8 mouse cellular contexts compared by ENCODE assay signal in genomic region chr3:108781238-108781883, GRCm38 (mm10). TPM values are rescaled to one million over a fixed set of nuclear protein-coding genes. Genes with fewer than 3 reads are reported as not detected.
DNase-seq lines count a peak whose midpoint lies in the region; ATAC-seq and TF ChIP-seq lines count a peak whose summit lies in the region.

No protein-coding gene starts in this region.

- no peak overlapping the region for H3K27ac ChIP-seq in liver, adult 2 months (replicated peaks; ENCODE audit: insufficient read depth, low read depth, low read length)
- H3K27ac ChIP-seq in liver, embryonic 12.5 days = no peak overlapping the region
- peak overlapping the region; percentile 76 for H3K27ac ChIP-seq in heart, embryonic 16.5 days (ENCODE audit: low read length)
- H3K27ac ChIP-seq in limb, embryonic 12.5 days = peak overlapping the region; percentile 41
- H3K27ac ChIP-seq in stomach, embryonic 15.5 days = peak overlapping the region; percentile 57
- H3K27ac ChIP-seq in neural tube, embryonic 15.5 days (replicated peaks) = no peak overlapping the region

- WGBS in liver, adult 2 months = 75% methylated on average over 10 of the region's 10 CpGs
- 61% methylated on average over 10 of the region's 10 CpGs for WGBS in liver, embryonic 12.5 days (ENCODE audit: insufficient replicate concordance)
- 54% methylated on average over 10 of the region's 10 CpGs for WGBS in heart, embryonic 16.5 days
- WGBS in limb, embryonic 12.5 days = 44% methylated on average over 10 of the region's 10 CpGs
- 66% methylated on average over 10 of the region's 10 CpGs for WGBS in stomach, embryonic 15.5 days
- 68% methylated on average over 10 of the region's 10 CpGs for WGBS in neural tube, embryonic 15.5 days

- no peak overlapping the region for H3K4me2 ChIP-seq in liver, embryonic 12.5 days
- H3K4me2 ChIP-seq in heart, embryonic 16.5 days (ENCODE audit: low read depth, low read length) = no peak overlapping the region
- peak overlapping the region; percentile 10; the same call in 1 of the 2 replicates for H3K4me2 ChIP-seq in limb, embryonic 12.5 days
- no peak overlapping the region for H3K4me2 ChIP-seq in stomach, embryonic 15.5 days
- H3K4me2 ChIP-seq in neural tube, embryonic 15.5 days = no peak overlapping the region

- H3K9me3 ChIP-seq in liver, embryonic 12.5 days (replicated peaks) = no peaks in the 10 kb centered on the region
- peaks cover 11% of the 10 kb centered on the region for H3K9me3 ChIP-seq in heart, embryonic 16.5 days (replicated peaks; ENCODE audit: control insufficient read depth, low read length)
- peaks cover 21% of the 10 kb centered on the region; the same call in 1 of the 2 replicates for H3K9me3 ChIP-seq in limb, embryonic 12.5 days
- no peaks in the 10 kb centered on the region for H3K9me3 ChIP-seq in stomach, embryonic 15.5 days
- H3K9me3 ChIP-seq in neural tube, embryonic 15.5 days (replicated peaks) = no peaks in the 10 kb centered on the region

- peaks cover 5% of the 10 kb centered on the region; the same call in 1 of the 2 replicates for H3K4me1 ChIP-seq in liver, adult 2 months (ENCODE audit: control insufficient read depth, insufficient read depth, low read length)
- H3K4me1 ChIP-seq in liver, embryonic 12.5 days = no peaks in the 10 kb centered on the region
- H3K4me1 ChIP-seq in heart, embryonic 16.5 days (ENCODE audit: control insufficient read depth, insufficient read depth, low read length) = peaks cover 4% of the 10 kb centered on the region; the same call in 1 of the 2 replicates
- peaks cover 19% of the 10 kb centered on the region for H3K4me1 ChIP-seq in limb, embryonic 12.5 days (replicated peaks)
- peaks cover 14% of the 10 kb centered on the region; the same call in 1 of the 2 replicates for H3K4me1 ChIP-seq in stomach, embryonic 15.5 days
- H3K4me1 ChIP-seq in neural tube, embryonic 15.5 days = no peaks in the 10 kb centered on the region

- H3K79me2 ChIP-seq in liver, adult 2 months (ENCODE audit: control insufficient read depth, insufficient read depth, low read length) = no peaks in the 10 kb centered on the region

- no peak for TF ChIP-seq POLR2A in liver, adult 2 months (IDR thresholded peaks at IDR 0.05; ENCODE audit: extremely low read depth, insufficient read depth, low read length)

- H3K27me3 ChIP-seq in liver, adult 2 months (ENCODE audit: control insufficient read depth, insufficient read depth, low read length) = no peaks in the 10 kb centered on the region
- H3K27me3 ChIP-seq in liver, embryonic 12.5 days (replicated peaks) = no peaks in the 10 kb centered on the region; the same call in 1 of the 2 replicates
- H3K27me3 ChIP-seq in heart, embryonic 16.5 days (ENCODE audit: control insufficient read depth, insufficient read depth, low read length) = no peaks in the 10 kb centered on the region
- H3K27me3 ChIP-seq in limb, embryonic 12.5 days = no peaks in the 10 kb centered on the region
- no peaks in the 10 kb centered on the region for H3K27me3 ChIP-seq in stomach, embryonic 15.5 days (replicated peaks)
- H3K27me3 ChIP-seq in neural tube, embryonic 15.5 days (replicated peaks) = no peaks in the 10 kb centered on the region

- DNase-seq in liver, adult 2 months (ENCODE audit: extremely low read depth, low read depth, low spot score) = peak; percentile 49
- DNase-seq in adrenal gland, postnatal 36 days = peak; percentile 57 to 71
- no peak for DNase-seq in cerebellum, adult 8-10 months

- TF ChIP-seq CTCF in liver, adult 2 months (IDR thresholded peaks at IDR 0.05; ENCODE audit: low read depth, low read length) = no peak

- no peaks in the 10 kb centered on the region for H3K36me3 ChIP-seq in liver, adult 2 months (ENCODE audit: control insufficient read depth, insufficient read depth, low read length)
- H3K36me3 ChIP-seq in liver, embryonic 12.5 days = no peaks in the 10 kb centered on the region
- H3K36me3 ChIP-seq in heart, embryonic 16.5 days (ENCODE audit: control insufficient read depth, insufficient read depth) = no peaks in the 10 kb centered on the region
- H3K36me3 ChIP-seq in limb, embryonic 12.5 days = no peaks in the 10 kb centered on the region
- no peaks in the 10 kb centered on the region for H3K36me3 ChIP-seq in stomach, embryonic 15.5 days
- H3K36me3 ChIP-seq in neural tube, embryonic 15.5 days = no peaks in the 10 kb centered on the region

- no peak overlapping the region for H3K4me3 ChIP-seq in liver, adult 2 months (ENCODE audit: insufficient read depth, low read depth, low read length)
- H3K4me3 ChIP-seq in liver, embryonic 12.5 days = no peak overlapping the region
- H3K4me3 ChIP-seq in heart, embryonic 16.5 days (ENCODE audit: low read length) = no peak overlapping the region
- no peak overlapping the region for H3K4me3 ChIP-seq in limb, embryonic 12.5 days (replicated peaks)
- H3K4me3 ChIP-seq in stomach, embryonic 15.5 days (replicated peaks) = no peak overlapping the region
- no peak overlapping the region for H3K4me3 ChIP-seq in neural tube, embryonic 15.5 days (replicated peaks)

- ATAC-seq in liver, embryonic 12.5 days = no peak
- ATAC-seq in heart, embryonic 16.5 days (replicated peaks; ENCODE audit: extremely low read depth, insufficient read depth, low FRiP score) = peak; percentile 82
- ATAC-seq in limb, embryonic 12.5 days (ENCODE audit: insufficient number of reproducible peaks, insufficient read depth, low FRiP score, low TSS enrichment, low read depth) = peak; percentile 52; the same call in 1 of the 2 replicates
- ATAC-seq in stomach, embryonic 15.5 days (ENCODE audit: insufficient read depth, low FRiP score, low read depth) = peak; percentile 54; the same call in 1 of the 2 replicates
- ATAC-seq in neural tube, embryonic 15.5 days (ENCODE audit: low FRiP score) = no peak

- H3K9ac ChIP-seq in liver, adult 2 months (ENCODE audit: low read depth, low read length) = no peak overlapping the region
- no peak overlapping the region for H3K9ac ChIP-seq in liver, embryonic 12.5 days
- no peak overlapping the region for H3K9ac ChIP-seq in heart, embryonic 16.5 days (ENCODE audit: low read length)
- H3K9ac ChIP-seq in limb, embryonic 12.5 days (replicated peaks) = no peak overlapping the region
- H3K9ac ChIP-seq in stomach, embryonic 15.5 days = no peak overlapping the region
- no peak overlapping the region for H3K9ac ChIP-seq in neural tube, embryonic 15.5 days (replicated peaks)

RNA-seq across cellular contexts. Expression of gene Aknad1, which starts 41.9 kb away (rescaled TPM):
- total RNA-seq in liver, adult 2 months (2014; rRNA removed) = not detected in 2 replicates
- not detected in 2 replicates for polyA plus RNA-seq in liver, adult 2 months (2012; rRNA removed)
- 0.24 and 0.37 TPM in 2 replicates for polyA plus RNA-seq in liver, embryonic 12.5 days (2016; fragmentation: Nextera tagmentation; extraction: Ambion mirVana)
- not detected for total RNA-seq in adrenal gland, postnatal 36 days (2021)
- 0.10 TPM in 1 of 2 replicates, not detected in the other for polyA plus RNA-seq in heart, embryonic 16.5 days (2015; fragmentation: Nextera tagmentation; extraction: Ambion mirVana)
- 1.1 and 1.4 TPM in 2 replicates for polyA plus RNA-seq in limb, embryonic 12.5 days (2016; fragmentation: Nextera tagmentation; extraction: Ambion mirVana)
- 0.17 and 0.32 TPM in 2 replicates for polyA plus RNA-seq in stomach, embryonic 15.5 days (2015; fragmentation: Nextera tagmentation; extraction: Ambion mirVana)
- polyA plus RNA-seq in neural tube, embryonic 15.5 days (2015; fragmentation: Nextera tagmentation; extraction: Ambion mirVana) = 0.10 TPM in 1 of 2 replicates, not detected in the other

RNA-seq across cellular contexts. Expression of gene Stxbp3, which starts 59.0 kb away (rescaled TPM):
- 28.9 and 34.3 TPM in 2 replicates for total RNA-seq in liver, adult 2 months (2014; rRNA removed)
- 6.0 and 6.7 TPM in 2 replicates for polyA plus RNA-seq in liver, adult 2 months (2012; rRNA removed)
- polyA plus RNA-seq in liver, embryonic 12.5 days (2016; fragmentation: Nextera tagmentation; extraction: Ambion mirVana) = 21.1 and 24.3 TPM in 2 replicates
- 10 to 100 TPM; 48.9 to 61.5 TPM for total RNA-seq in adrenal gland, postnatal 36 days (2021)
- polyA plus RNA-seq in heart, embryonic 16.5 days (2015; fragmentation: Nextera tagmentation; extraction: Ambion mirVana) = 32.2 and 33.1 TPM in 2 replicates
- 32.5 and 33.3 TPM in 2 replicates for polyA plus RNA-seq in limb, embryonic 12.5 days (2016; fragmentation: Nextera tagmentation; extraction: Ambion mirVana)
- 40.3 and 42.2 TPM in 2 replicates for polyA plus RNA-seq in stomach, embryonic 15.5 days (2015; fragmentation: Nextera tagmentation; extraction: Ambion mirVana)
- 14.0 and 16.7 TPM in 2 replicates for polyA plus RNA-seq in neural tube, embryonic 15.5 days (2015; fragmentation: Nextera tagmentation; extraction: Ambion mirVana)

RNA-seq across cellular contexts. Expression of gene Gpsm2, which starts 59.3 kb away (rescaled TPM):
- total RNA-seq in liver, adult 2 months (2014; rRNA removed) = 9.9 and 10.9 TPM in 2 replicates
- polyA plus RNA-seq in liver, adult 2 months (2012; rRNA removed) = 2.4 and 2.9 TPM in 2 replicates
- 51.1 and 53.9 TPM in 2 replicates for polyA plus RNA-seq in liver, embryonic 12.5 days (2016; fragmentation: Nextera tagmentation; extraction: Ambion mirVana)
- total RNA-seq in adrenal gland, postnatal 36 days (2021) = 1 to 10 TPM; 3.3 to 3.6 TPM
- polyA plus RNA-seq in heart, embryonic 16.5 days (2015; fragmentation: Nextera tagmentation; extraction: Ambion mirVana) = 28.9 and 31.5 TPM in 2 replicates
- polyA plus RNA-seq in limb, embryonic 12.5 days (2016; fragmentation: Nextera tagmentation; extraction: Ambion mirVana) = 93.6 and 104 TPM in 2 replicates
- 46.2 and 54.5 TPM in 2 replicates for polyA plus RNA-seq in stomach, embryonic 15.5 days (2015; fragmentation: Nextera tagmentation; extraction: Ambion mirVana)
- polyA plus RNA-seq in neural tube, embryonic 15.5 days (2015; fragmentation: Nextera tagmentation; extraction: Ambion mirVana) = 17.5 and 23.6 TPM in 2 replicates

Comparison
In these comparisons a context has a peak if more than half of its experiments do, and no peak if none do; other contexts are left out.
1. H3K27ac ChIP-seq: peak in heart, embryonic 16.5 days (single experiment), limb, embryonic 12.5 days (single experiment) and stomach, embryonic 15.5 days (single experiment); none in liver, adult 2 months (single experiment), liver, embryonic 12.5 days (single experiment) and neural tube, embryonic 15.5 days (single experiment).
2. ATAC-seq: peak in heart, embryonic 16.5 days (single experiment), limb, embryonic 12.5 days (single experiment) and stomach, embryonic 15.5 days (single experiment); none in liver, embryonic 12.5 days (single experiment) and neural tube, embryonic 15.5 days (single experiment).